Comparison of ENCODE assay signal across 8 mouse cellular contexts in genomic region chr6:103511972-103512565, GRCm38 (mm10). TPM values are rescaled to one million over a fixed set of nuclear protein-coding genes. Genes with fewer than 3 reads are reported as not detected.
DNase-seq lines count a peak whose midpoint lies in the region; ATAC-seq and TF ChIP-seq lines count a peak whose summit lies in the region.

No protein-coding gene starts in this region.

- H3K4me3 ChIP-seq in gastrocnemius, adult 2 months: peak overlapping the region; percentile 48
- H3K4me3 ChIP-seq in forebrain, embryonic 13.5 days: peak overlapping the region; percentile 49
- H3K4me3 ChIP-seq in kidney, embryonic 14.5 days (ENCODE audit: low read length): peak overlapping the region; percentile 38
- H3K4me3 ChIP-seq in limb, embryonic 12.5 days (replicated peaks): peak overlapping the region; percentile 42
- peak overlapping the region; percentile 51 for H3K4me3 ChIP-seq in neural tube, embryonic 12.5 days

- H3K9me3 ChIP-seq in forebrain, embryonic 13.5 days (replicated peaks): no peaks in the 10 kb centered on the region
- H3K9me3 ChIP-seq in kidney, embryonic 14.5 days (ENCODE audit: control insufficient read depth, low read length): no peaks in the 10 kb centered on the region
- H3K9me3 ChIP-seq in limb, embryonic 12.5 days: no peaks in the 10 kb centered on the region
- H3K9me3 ChIP-seq in neural tube, embryonic 12.5 days: no peaks in the 10 kb centered on the region

- ATAC-seq in cerebellum, adult (ENCODE audit: insufficient number of reproducible peaks, low FRiP score, low TSS enrichment): peak; percentile 75
- peak; percentile 76 for ATAC-seq in forebrain, embryonic 13.5 days
- ATAC-seq in kidney, embryonic 14.5 days (ENCODE audit: low FRiP score, low TSS enrichment): peak; percentile 69; the same call in 1 of the 2 replicates
- ATAC-seq in limb, embryonic 12.5 days (ENCODE audit: insufficient number of reproducible peaks, insufficient read depth, low FRiP score, low TSS enrichment, low read depth): peak; percentile 60
- peak; percentile 85 for ATAC-seq in neural tube, embryonic 12.5 days (ENCODE audit: low FRiP score, low read depth)

- peaks cover 29% of the 10 kb centered on the region for H3K27me3 ChIP-seq in forebrain, embryonic 13.5 days
- H3K27me3 ChIP-seq in kidney, embryonic 14.5 days (ENCODE audit: control insufficient read depth, insufficient read depth, low read length): peaks cover 28% of the 10 kb centered on the region
- peaks cover 60% of the 10 kb centered on the region for H3K27me3 ChIP-seq in limb, embryonic 12.5 days
- H3K27me3 ChIP-seq in neural tube, embryonic 12.5 days (replicated peaks): peaks cover 8% of the 10 kb centered on the region

- peaks cover 40% of the 10 kb centered on the region for H3K4me1 ChIP-seq in forebrain, embryonic 13.5 days
- no peaks in the 10 kb centered on the region for H3K4me1 ChIP-seq in kidney, embryonic 14.5 days (ENCODE audit: control insufficient read depth, insufficient read depth, low read length)
- peaks cover 20% of the 10 kb centered on the region for H3K4me1 ChIP-seq in limb, embryonic 12.5 days (replicated peaks)
- H3K4me1 ChIP-seq in neural tube, embryonic 12.5 days: peaks cover 13% of the 10 kb centered on the region

- H3K36me3 ChIP-seq in forebrain, embryonic 13.5 days (ENCODE audit: poor library complexity, severe bottlenecking): no peaks in the 10 kb centered on the region
- no peaks in the 10 kb centered on the region for H3K36me3 ChIP-seq in kidney, embryonic 14.5 days (ENCODE audit: control insufficient read depth, insufficient read depth, low read length)
- H3K36me3 ChIP-seq in limb, embryonic 12.5 days: no peaks in the 10 kb centered on the region
- no peaks in the 10 kb centered on the region for H3K36me3 ChIP-seq in neural tube, embryonic 12.5 days

- intact Hi-C loops in gastrocnemius, adult 2 months (cut with DNase I): no loop called here
- intact Hi-C loops in gastrocnemius, postnatal 36 days (cut with DNase I): no loop called here

- H3K9ac ChIP-seq in forebrain, embryonic 13.5 days: peak overlapping the region; percentile 75
- no peak overlapping the region for H3K9ac ChIP-seq in kidney, embryonic 14.5 days (ENCODE audit: low read depth, low read length)
- peak overlapping the region; percentile 31; the same call in 1 of the 2 replicates for H3K9ac ChIP-seq in limb, embryonic 12.5 days (replicated peaks)
- H3K9ac ChIP-seq in neural tube, embryonic 12.5 days: peak overlapping the region; percentile 77

- DNase-seq in gastrocnemius, adult 2 months: no peak
- no peak for DNase-seq in gastrocnemius, postnatal 36 days
- peak; percentile 68 for DNase-seq in thymus, postnatal 4 days

- H3K4me2 ChIP-seq in forebrain, embryonic 13.5 days: peak overlapping the region; percentile 76
- H3K4me2 ChIP-seq in kidney, embryonic 14.5 days (replicated peaks; ENCODE audit: low read depth, low read length): peak overlapping the region; percentile 57
- H3K4me2 ChIP-seq in limb, embryonic 12.5 days: peak overlapping the region; percentile 74
- H3K4me2 ChIP-seq in neural tube, embryonic 12.5 days (replicated peaks): peak overlapping the region; percentile 78

- under 1% methylated on average over 29 of the region's 29 CpGs for WGBS in forebrain, embryonic 13.5 days
- WGBS in kidney, embryonic 14.5 days: under 1% methylated on average over 29 of the region's 29 CpGs
- WGBS in limb, embryonic 12.5 days: under 1% methylated on average over 29 of the region's 29 CpGs
- WGBS in neural tube, embryonic 12.5 days: under 1% methylated on average over 29 of the region's 29 CpGs

- no peak overlapping the region for H3K27ac ChIP-seq in gastrocnemius, adult 2 months
- peak overlapping the region; percentile 89 for H3K27ac ChIP-seq in forebrain, embryonic 13.5 days
- H3K27ac ChIP-seq in kidney, embryonic 14.5 days (ENCODE audit: low read depth, low read length): no peak overlapping the region
- H3K27ac ChIP-seq in limb, embryonic 12.5 days: no peak overlapping the region
- H3K27ac ChIP-seq in neural tube, embryonic 12.5 days: peak overlapping the region; percentile 79

- no peak for TF ChIP-seq CTCF in gastrocnemius, adult 2 months (IDR thresholded peaks at IDR 0.05)

RNA-seq across cellular contexts. Expression of gene Chl1, which starts 1.7 kb away (rescaled TPM):
- total RNA-seq in gastrocnemius, adult 2 months (2021): under 1 TPM; 0.33 to 0.42 TPM
- under 1 TPM; 0.30 to 0.51 TPM for total RNA-seq in gastrocnemius, postnatal 36 days (2021)
- 41.2 and 42.4 TPM in 2 replicates for polyA plus RNA-seq in forebrain, embryonic 13.5 days (2015; fragmentation: Nextera tagmentation; extraction: Ambion mirVana)
- polyA plus RNA-seq in kidney, embryonic 14.5 days (2014; fragmentation: Nextera tagmentation; extraction: Ambion mirVana): 1.1 and 1.2 TPM in 2 replicates
- polyA plus RNA-seq in limb, embryonic 12.5 days (2016; fragmentation: Nextera tagmentation; extraction: Ambion mirVana): 0.97 and 1.7 TPM in 2 replicates
- 39.0 and 51.1 TPM in 2 replicates for polyA plus RNA-seq in neural tube, embryonic 12.5 days (2016; fragmentation: Nextera tagmentation; extraction: Ambion mirVana)

Comparison
In these comparisons a context has a peak if more than half of its experiments do, and no peak if none do; other contexts are left out.
1. H3K27ac ChIP-seq: peak in forebrain, embryonic 13.5 days (single experiment) and neural tube, embryonic 12.5 days (single experiment); none in gastrocnemius, adult 2 months (single experiment), kidney, embryonic 14.5 days (single experiment) and limb, embryonic 12.5 days (single experiment).
2. RNA of gene Chl1, which starts 1.7 kb away (polyA plus RNA-seq): 41.2 to 42.4 TPM in forebrain, embryonic 13.5 days and 39.0 to 51.1 TPM in neural tube, embryonic 12.5 days; 1.1 to 1.2 TPM in kidney, embryonic 14.5 days and 0.97 to 1.7 TPM in limb, embryonic 12.5 days; every median in the first group is over 10 times any median in the second.
3. Peak in every context shown above with its lines, with median percentiles within 50 percentile points of each other: H3K4me3 ChIP-seq, ATAC-seq and H3K4me2 ChIP-seq.